Mouse (Mus musculus): ENCODE data around the gene Trim52.

Gene Trim52

DNA sequence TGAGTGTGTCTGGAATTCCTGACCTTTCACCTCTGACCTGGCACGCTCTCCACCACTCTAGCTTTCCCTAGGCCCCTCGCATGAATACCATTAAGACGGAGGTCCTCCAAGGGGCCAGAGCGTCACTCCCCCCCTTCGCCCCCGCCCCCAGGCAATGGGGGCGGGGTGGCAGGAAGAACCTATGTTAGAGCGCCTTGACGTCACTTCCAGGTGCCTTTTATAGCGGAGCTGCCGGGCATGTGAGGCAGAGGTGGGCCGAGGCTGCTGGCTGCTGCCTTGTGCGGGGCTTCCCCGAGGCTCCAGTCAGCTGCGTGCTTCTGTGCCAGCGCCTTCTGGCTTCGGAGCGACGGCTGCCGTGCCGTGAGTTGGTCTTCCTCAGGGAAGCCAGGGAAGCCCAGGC lies at the start of gene Trim52:
Gene Trim52 (plus strand): TSS at position 219 of the 400 bp plus-strand sequence.
- no peak for DNase-seq (ENCODE audit: low read depth)

- no peak for DNase-seq (ENCODE audit: low read depth)
Measured at GRCm38 (mm10) chr14:106072608-106073007, 33.4 kb upstream of the Trim52 start.

GRCm38 (mm10) chr14:106075181-106076064 lies 30.6 kb upstream of the Trim52 start:
- DNase-seq (ENCODE audit: low read depth), result peak; percentile 19

DNA sequence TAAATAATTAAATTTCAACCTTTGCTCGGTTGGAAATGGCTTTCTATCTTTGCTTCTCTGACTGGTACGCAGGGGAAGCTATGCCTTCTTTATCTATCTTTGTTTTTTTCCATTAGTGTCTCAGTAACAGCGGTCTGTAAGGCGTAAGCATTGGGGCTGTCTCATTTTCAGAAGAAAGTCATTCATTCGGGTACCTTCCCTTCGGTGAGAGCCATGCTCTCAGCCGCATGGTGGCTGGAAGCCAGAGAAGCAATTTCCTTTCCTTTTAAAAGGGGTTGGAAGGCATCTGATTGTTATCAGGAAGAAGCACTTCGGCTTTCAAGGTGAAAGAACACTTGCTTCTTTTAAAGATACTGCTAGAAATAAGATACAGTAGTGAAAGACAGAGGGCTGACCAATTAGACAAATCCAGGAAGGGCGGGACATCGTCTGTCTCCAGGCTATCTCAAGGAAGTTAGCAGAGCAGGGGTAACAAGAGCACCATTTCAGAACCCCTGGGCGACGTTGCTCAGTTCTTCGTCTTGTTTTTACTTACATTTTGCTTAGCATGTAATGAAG lies 17.4 kb upstream of the Trim52 start:
- no peak for DNase-seq (ENCODE audit: low read depth)

DNA sequence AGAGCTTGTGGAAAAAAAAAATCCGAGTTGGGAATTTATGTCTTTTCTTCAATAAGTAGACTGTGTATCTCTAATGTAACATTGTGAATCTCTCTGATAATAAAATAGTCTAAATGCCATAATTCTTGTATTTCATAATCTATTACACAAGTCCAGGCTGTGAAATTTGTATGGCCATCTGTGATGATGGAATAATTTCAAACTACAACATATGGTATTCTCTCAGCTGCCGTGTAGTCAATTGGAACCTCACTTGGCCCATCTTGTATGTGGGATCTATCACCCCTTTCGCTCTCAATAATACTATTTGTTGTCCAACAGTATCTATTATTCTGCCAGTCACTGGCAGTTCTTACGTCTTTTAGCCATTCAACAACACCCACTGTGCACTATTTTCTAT lies 9.2 kb upstream of the Trim52 start:
- DNase-seq (ENCODE audit: low read depth), result no peak

DNA sequence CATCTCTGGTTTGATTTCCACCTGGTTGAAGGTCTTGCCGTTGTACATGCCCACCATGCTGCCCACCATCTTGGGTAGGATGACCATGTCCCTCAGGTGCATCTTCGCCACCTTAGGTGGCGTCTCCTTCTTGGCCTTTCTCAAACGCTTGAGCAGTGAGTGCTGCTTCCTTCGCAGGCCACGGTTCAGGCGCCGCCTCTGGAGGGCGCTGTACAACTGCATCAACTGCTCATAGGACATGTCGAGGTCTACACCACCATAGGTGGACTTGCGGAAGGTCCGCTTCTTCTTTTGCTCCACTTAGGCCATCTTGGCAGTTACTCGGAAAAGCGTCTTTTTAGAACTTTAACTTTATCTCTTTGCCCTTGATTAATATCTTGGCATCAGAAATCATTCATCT lies 5.1 kb upstream of the Trim52 start:
- DNase-seq (ENCODE audit: low read depth), result no peak

- no peak for DNase-seq (ENCODE audit: low read depth)
Measured at GRCm38 (mm10) chr14:106106425-106106824, 427 bp downstream of the Trim52 start.

DNA sequence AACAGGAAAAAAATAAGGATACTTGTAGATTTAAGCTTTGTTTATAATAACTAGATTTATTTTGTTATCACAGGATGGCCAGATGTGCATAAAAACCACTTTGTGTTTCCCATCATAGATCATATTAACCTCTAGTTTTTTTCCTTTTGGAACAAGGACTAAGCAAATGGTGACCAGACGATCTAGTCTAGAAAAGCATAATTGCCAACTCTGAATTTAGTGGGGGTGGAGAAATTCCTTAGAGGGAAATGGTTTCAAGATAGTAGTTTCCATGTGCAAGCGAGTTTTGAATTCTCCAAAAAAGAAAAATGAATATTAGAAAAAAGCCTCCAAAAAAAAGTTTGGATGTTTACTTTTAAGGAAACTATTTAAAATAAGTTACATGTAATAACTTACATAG lies 13.4 kb downstream of the Trim52 start:
- DNase-seq (ENCODE audit: low read depth), result peak; percentile 2

DNA sequence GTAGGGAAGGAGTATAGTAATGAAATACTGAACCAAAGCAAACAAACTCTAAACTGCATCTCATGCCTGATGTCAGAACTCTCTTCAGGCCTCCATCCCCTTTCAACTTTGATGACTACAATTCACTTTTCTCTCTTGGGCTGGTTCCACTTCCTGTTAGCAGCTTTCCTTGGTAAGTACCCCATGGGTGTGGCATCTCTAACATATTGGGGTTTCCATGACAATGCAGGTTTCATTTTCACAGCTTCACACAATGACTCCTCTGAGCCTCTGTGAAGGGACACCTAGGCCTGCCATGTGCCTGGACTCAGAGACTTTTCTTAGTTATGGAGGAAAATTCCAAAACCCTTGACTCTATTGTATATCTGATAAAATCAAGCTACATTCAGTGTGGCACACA lies 30.3 kb downstream of the Trim52 start:
- no peak for DNase-seq (ENCODE audit: low read depth)

DNA sequence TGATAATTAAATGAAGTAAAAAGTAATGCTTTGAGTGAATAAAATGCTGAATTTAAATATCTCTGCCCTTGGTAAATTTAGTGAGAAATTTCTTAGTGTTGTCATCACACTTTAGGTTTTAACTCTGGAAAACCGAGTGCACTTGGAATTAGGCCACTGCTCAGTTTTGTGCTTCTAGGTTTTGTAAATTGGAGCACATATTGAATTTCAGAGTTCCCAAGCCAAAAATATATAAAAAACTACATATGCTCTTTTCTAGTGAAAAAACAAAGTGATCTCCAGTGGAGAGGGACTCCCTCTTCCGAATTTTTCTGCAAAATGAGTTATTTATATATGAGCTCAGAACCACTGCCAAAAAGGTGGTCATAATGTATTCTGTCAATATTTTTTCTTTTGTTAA lies 45.2 kb downstream of the Trim52 start:
- no peak for DNase-seq (ENCODE audit: low read depth)

DNA sequence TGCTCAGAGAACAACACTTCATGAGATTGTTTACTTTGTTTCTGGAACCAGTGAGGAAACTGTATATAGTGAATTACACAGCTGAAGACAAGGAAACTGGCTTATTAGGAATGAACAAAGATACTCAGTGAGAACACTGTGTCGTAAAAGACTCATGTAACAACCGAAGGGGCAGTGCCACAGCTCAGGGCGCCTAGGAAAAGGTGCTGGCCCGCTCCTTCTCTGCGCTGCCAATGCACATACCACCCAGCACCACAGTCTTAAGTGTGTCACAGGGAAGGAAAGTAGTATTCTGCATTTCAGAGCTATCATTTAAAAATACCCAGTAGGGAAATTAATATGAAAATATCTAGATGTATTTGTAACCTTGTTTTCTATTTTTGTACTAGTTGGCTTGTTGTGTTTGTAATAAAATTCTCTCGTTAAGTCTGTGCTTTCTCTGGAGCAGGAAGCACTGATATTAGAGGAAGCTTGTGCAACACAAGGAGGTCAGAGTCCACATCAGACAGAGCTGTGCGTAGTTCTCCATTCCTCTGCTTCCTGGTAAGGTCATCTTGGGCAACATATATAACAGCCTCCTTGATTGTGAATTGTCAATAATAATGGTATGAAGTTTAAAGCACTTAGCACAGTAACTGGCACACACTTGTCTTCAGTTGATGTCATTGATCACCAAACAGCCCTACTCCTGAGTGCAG lies 49.0 kb downstream of the Trim52 start:
- no peak for DNase-seq (ENCODE audit: low read depth)

- peak; percentile 30 for DNase-seq (ENCODE audit: low read depth)
Measured at GRCm38 (mm10) chr14:106156533-106156932, 50.5 kb downstream of the Trim52 start.

- peak; percentile 51 for DNase-seq (ENCODE audit: low read depth)
Measured at GRCm38 (mm10) chr14:106162331-106162730, 56.3 kb downstream of the Trim52 start.

DNA sequence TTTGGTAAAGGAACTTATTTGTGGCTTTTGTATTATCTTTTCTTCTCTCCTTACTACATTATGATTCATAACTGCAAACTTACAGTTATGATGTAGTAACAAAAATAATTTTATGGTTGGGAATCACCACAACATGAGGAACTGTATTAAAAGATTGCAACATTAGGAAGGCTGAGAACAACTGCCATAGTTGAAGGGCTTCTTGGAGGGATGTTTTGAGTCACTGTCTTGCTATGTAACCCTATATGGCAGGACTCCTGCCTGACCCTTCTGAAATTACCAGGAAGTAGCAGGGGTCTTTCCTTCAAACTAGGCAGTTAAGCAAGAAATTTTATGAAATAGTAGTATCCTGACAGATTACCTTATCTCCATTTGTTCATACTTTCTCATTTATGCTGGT lies 57.2 kb downstream of the Trim52 start:
- DNase-seq (ENCODE audit: low read depth), result peak; percentile 42

DNA sequence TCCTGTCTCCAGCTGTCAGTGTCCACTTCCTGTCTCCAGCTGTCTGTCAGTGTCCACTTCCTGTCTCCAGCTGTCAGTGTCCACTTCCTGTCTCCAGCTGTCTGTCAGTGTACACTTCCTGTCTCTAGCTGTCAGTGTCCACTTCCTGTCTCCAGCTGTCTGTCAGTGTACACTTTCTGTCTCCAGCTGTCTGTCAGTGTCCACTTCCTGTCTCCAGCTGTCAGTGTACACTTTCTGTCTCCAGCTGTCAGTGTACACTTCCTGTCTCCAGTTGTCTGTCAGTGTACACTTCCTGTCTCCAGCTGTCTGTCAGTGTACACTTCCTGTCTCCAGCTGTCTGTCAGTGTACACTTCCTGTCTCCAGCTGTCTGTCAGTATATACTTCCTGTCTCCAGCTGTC lies 57.9 kb downstream of the Trim52 start:
- DNase-seq (ENCODE audit: low read depth), result peak; percentile 11

- no peak for DNase-seq (ENCODE audit: low read depth)
Measured at GRCm38 (mm10) chr14:106176879-106177278, 70.9 kb downstream of the Trim52 start.

GRCm38 (mm10) chr14:106178245-106178644 lies 72.2 kb downstream of the Trim52 start:
- DNase-seq (ENCODE audit: low read depth), result no peak

- no peak for DNase-seq (ENCODE audit: low read depth)
Measured at GRCm38 (mm10) chr14:106179102-106179727, 73.2 kb downstream of the Trim52 start.

DNA sequence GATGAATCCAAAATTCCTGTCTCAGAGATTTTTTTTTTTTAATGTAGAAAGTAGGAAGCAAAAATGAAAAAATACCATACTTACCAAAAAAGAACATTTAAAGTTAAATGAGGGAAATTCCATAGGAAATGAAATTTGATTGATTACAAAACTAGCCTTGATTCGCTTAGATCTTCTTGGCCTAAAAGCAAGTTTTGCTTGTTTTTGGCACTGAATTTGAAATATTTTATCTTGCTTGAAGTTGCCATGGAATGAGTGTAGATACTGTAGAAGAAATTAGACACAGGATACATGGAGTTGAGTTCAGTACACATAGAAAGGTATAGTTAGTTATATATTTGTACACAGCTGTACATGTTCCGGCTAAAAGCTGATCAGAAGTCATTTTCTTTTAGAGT lies 73.7 kb downstream of the Trim52 start:
- DNase-seq (ENCODE audit: low read depth), result no peak

- DNase-seq (ENCODE audit: low read depth), result no peak
Measured at GRCm38 (mm10) chr14:106180616-106181015, 74.6 kb downstream of the Trim52 start.

GRCm38 (mm10) chr14:106183985-106184384 lies 78.0 kb downstream of the Trim52 start:
- no peak for DNase-seq (ENCODE audit: low read depth)

Measured in NIH3T3 (cell line).